Mouse (Mus musculus) thymus, adult 2 months (tissue): ENCODE measurements around the gene Shank2. TPM values are rescaled to one million over a fixed set of nuclear protein-coding genes. Genes with fewer than 3 reads are reported as not detected.

Experiments
- DNase-seq: peaks from one replicate; pipeline ENCODE4 v3.0.0; 2021
- H3K27ac ChIP-seq: fragments of 200-500 bp; 2 replicates; pipeline ENCODE4 v1.5.1; 2012; ENCODE audit warnings: low read length, control low read depth; ENCODE audit not compliant: control insufficient read depth, insufficient read depth
- H3K27me3 ChIP-seq: fragments of 200-500 bp; 2 replicates; pipeline ENCODE4 v1.6.1; 2012; ENCODE audit warnings: mild to moderate bottlenecking, low read length, moderate library complexity, mixed read lengths; ENCODE audit not compliant: control insufficient read depth, insufficient read depth
- H3K36me3 ChIP-seq: fragments of 200-500 bp; 2 replicates; pipeline ENCODE4 v1.6.1; 2012; ENCODE audit warnings: mild to moderate bottlenecking, low read length, moderate library complexity; ENCODE audit not compliant: control insufficient read depth, insufficient read depth
- H3K4me1 ChIP-seq: fragments of 200-500 bp; replicated peaks from 2 replicates; pipeline ENCODE4 v1.6.1; 2012; ENCODE audit warnings: low read length; ENCODE audit not compliant: control insufficient read depth, insufficient read depth
- H3K4me3 ChIP-seq: fragments of 200-500 bp; 2 replicates; pipeline ENCODE4 v1.5.1; 2012; ENCODE audit warnings: mild to moderate bottlenecking, low read length, control low read depth, moderate library complexity; ENCODE audit not compliant: control insufficient read depth, insufficient read depth
- CTCF ChIP-seq: fragments of 200-500 bp; IDR thresholded peaks from 2 replicates; pipeline ENCODE4 v1.5.1; 2012; ENCODE audit warnings: mild to moderate bottlenecking, control low read depth, low read length, moderate library complexity, borderline replicate concordance; ENCODE audit not compliant: control insufficient read depth, poor library complexity, insufficient read depth; ENCODE audit errors: extremely low read depth
- POLR2A ChIP-seq: fragments of 200-500 bp; IDR thresholded peaks from 2 replicates; pipeline ENCODE4 v1.6.1; 2012; ENCODE audit warnings: mild to moderate bottlenecking, low read length, control low read depth, moderate library complexity; ENCODE audit not compliant: control insufficient read depth, poor library complexity, insufficient read depth; ENCODE audit errors: extremely low read depth
- WGBS: fragments of 180-500 bp; shearing (Covaris S2); methylation state at CpG from one replicate; pipeline ENCODE4 v1.1.7; 2018; 5-methylcytosine and 5-hydroxymethylcytosine counted together
- polyA plus RNA-seq: library from polyadenylated mRNA; depleted of rRNA; stranded (reverse); fragments of >200 nt; gene quantifications from 2 replicates; pipeline ENCODE4 v1.2.3, GENCODE M21; 2012

Gene Shank2
- polyA plus RNA-seq, 1 experiment = 2.8 TPM

GRCm38 (mm10) chr7:144378254-144378653, 376.5 kb downstream of the Shank2 start:
- no peaks in the 10 kb centered on the region for H3K4me1 ChIP-seq
- TF ChIP-seq CTCF = no peak
- no peak for TF ChIP-seq POLR2A
- no peak overlapping the region for H3K27ac ChIP-seq
- DNase-seq = no peak
- H3K4me3 ChIP-seq = no peak overlapping the region
- 75% methylated on average over 4 of the region's 4 CpGs for WGBS
- H3K27me3 ChIP-seq = no peaks in the 10 kb centered on the region
- no peaks in the 10 kb centered on the region for H3K36me3 ChIP-seq

GRCm38 (mm10) chr7:144379243-144379884, 377.6 kb downstream of the Shank2 start:
- TF ChIP-seq POLR2A = no peak
- no peak for TF ChIP-seq CTCF
- Histone ChIP-seq H3K4me3 (no peak overlapping the region), H3K27ac (no peak overlapping the region), H3K4me1 (no peaks in the 10 kb centered on the region), H3K27me3 (no peaks in the 10 kb centered on the region), H3K36me3 (no peaks in the 10 kb centered on the region)
- whole genome bisulfite sequencing = 68% methylated on average over 6 of the region's 6 CpGs
- DNase-seq = no peak

DNA sequence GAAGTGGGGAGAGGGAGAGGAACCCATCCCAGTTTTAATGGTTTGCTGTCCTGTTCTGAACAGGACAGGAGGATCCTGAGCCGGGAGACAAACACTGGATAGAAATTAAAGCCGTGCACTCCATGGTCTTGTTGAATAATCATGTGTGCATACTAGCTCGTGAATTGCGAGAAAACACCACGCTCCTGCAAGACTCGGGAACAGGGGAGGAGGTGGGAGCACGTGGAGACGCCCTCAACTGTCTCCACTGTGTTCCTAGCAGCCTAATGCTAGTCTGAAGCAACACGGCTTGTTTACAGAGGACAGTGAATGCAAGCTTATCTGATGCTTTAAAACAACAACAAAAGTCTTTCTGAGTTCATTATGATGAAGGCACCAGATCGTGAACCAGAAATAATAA, 379.9 kb downstream of the Shank2 start:
- no peaks in the 10 kb centered on the region for H3K27me3 ChIP-seq
- H3K36me3 ChIP-seq = no peaks in the 10 kb centered on the region
- 77% methylated on average over 10 of the region's 10 CpGs for WGBS
- no peak overlapping the region for H3K27ac ChIP-seq
- H3K4me1 ChIP-seq = no peaks in the 10 kb centered on the region
- no peak overlapping the region for H3K4me3 ChIP-seq
- TF ChIP-seq POLR2A (no peak), CTCF (no peak)
- DNase-seq = no peak

DNA sequence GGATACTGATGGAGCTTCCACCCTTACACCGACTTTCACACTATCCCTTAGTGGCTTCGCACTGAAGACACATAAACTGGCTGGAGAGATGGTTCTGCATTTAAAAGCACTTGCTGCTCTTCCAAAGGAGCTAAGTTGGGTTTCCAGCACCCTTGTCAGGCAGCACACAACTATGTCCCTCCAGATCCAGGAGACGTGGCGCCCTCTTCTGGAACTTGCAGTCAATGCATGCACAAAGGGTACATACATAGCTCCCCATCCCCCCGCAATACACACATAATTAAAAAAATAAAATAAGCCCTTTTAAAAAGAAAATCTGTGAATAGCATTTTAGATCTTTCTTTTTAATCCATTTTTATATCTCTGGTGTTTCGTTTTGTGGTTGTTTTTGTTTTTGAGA, 385.8 kb downstream of the Shank2 start:
- Histone ChIP-seq H3K4me1 (no peaks in the 10 kb centered on the region), H3K36me3 (no peaks in the 10 kb centered on the region), H3K27me3 (no peaks in the 10 kb centered on the region), H3K4me3 (no peak overlapping the region), H3K27ac (no peak overlapping the region)
- no peak for DNase-seq
- 96% methylated on average over 6 of the region's 6 CpGs for WGBS
- TF ChIP-seq CTCF (no peak), POLR2A (no peak)

DNA sequence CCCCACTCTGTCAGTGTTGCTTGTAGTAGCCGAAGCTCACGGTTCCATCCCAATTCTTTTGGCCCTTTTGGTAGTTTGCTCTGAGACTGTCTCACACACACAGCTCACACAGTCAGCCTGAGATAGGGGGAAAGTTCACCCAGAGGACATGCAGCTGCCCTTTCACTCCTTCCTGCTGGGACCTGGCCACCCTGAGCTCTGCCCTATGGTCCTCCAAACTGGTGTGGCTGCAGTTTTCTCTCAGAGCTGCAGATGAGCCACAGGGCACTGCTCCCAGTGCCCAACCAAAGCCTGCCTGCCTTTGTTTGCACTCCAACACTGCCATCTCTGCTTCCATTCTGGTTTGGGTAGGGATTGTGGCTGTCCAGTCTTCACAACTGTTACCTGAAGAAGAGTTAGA, 388.0 kb downstream of the Shank2 start:
- H3K27me3 ChIP-seq = no peaks in the 10 kb centered on the region
- no peaks in the 10 kb centered on the region for H3K4me1 ChIP-seq
- no peak overlapping the region for H3K27ac ChIP-seq
- 92% methylated on average over 2 of the region's 2 CpGs for WGBS
- TF ChIP-seq CTCF (no peak), POLR2A (no peak)
- no peak overlapping the region for H3K4me3 ChIP-seq
- DNase-seq = no peak
- no peaks in the 10 kb centered on the region for H3K36me3 ChIP-seq

GRCm38 (mm10) chr7:144390676-144391075, 388.9 kb downstream of the Shank2 start:
- Histone ChIP-seq H3K4me3 (no peak overlapping the region), H3K27ac (no peak overlapping the region), H3K36me3 (no peaks in the 10 kb centered on the region), H3K4me1 (no peaks in the 10 kb centered on the region), H3K27me3 (no peaks in the 10 kb centered on the region)
- WGBS = 90% methylated on average over 8 of the region's 8 CpGs
- TF ChIP-seq CTCF (no peak), POLR2A (no peak)
- DNase-seq = no peak

DNA sequence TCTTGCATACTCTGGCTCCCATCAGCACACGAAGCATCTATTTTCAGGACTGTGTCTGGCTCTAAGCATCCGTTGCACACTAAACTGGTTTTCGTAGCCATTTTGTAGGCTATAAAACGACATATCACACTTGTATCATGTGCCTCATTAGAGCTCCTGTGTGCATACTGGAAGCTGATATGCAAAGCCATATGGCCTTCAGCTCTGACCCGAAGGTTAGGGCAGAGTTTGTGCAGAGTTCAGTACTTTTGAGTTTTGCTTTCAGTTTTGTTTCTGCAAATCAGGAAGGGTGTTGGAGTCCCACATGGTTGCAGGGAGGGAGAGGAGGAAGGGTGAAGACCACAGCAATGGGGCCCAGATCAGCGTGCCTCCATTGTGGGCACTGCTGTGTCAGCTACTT, 390.0 kb downstream of the Shank2 start:
- H3K36me3 ChIP-seq = no peaks in the 10 kb centered on the region
- no peak overlapping the region for H3K27ac ChIP-seq
- no peak for DNase-seq
- H3K4me1 ChIP-seq = no peaks in the 10 kb centered on the region
- H3K4me3 ChIP-seq = no peak overlapping the region
- TF ChIP-seq POLR2A (no peak), CTCF (no peak)
- 80% methylated on average over 6 of the region's 6 CpGs for WGBS
- no peaks in the 10 kb centered on the region for H3K27me3 ChIP-seq
